Mouse (Mus musculus): ENCODE measurements at regions not wholly inside any gene's neighbourhood (a gene's known extent, or its start where the extent isn't known, plus 50 kb on each side); places are given as distances from the start of the nearest gene placed in this dataset.

DNA sequence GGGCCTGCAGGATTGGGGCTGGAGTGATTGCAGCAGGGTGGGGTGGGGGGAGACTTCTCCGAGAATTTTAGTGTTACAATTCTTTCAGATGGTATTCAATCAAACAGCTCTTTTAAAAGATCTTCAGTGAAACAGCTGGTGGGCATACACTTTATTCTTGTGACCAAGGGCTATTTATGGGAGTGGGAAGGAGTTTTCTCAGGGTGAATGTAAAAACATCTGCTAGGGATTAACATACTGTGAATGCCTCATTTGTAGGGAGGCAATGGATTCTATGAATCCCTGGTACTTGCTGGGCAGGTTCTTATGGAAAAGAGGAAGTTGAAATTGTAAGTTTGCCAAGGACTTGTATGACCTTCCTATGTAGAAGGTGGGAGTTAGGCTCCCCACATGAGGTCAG, 134.5 kb downstream of the 4930444P10Rik start:
- no peaks in the 10 kb centered on the region for H3K36me3 ChIP-seq (ENCODE audit: control insufficient read depth, insufficient read depth, low read length)
- no peak overlapping the region for H3K4me2 ChIP-seq (ENCODE audit: low read length)
- no peaks in the 10 kb centered on the region for H3K4me1 ChIP-seq (ENCODE audit: control insufficient read depth, insufficient read depth, low read depth, low read length)
- ATAC-seq: no peak
- H3K27me3 ChIP-seq (replicated peaks; ENCODE audit: control insufficient read depth, insufficient read depth, low read length): no peaks in the 10 kb centered on the region
- no peak overlapping the region for H3K27ac ChIP-seq (ENCODE audit: low read depth, low read length)
- H3K9ac ChIP-seq (ENCODE audit: low read depth, low read length): no peak overlapping the region
- H3K4me3 ChIP-seq (ENCODE audit: low read length): no peak overlapping the region
- WGBS: 87% methylated on average over 1 of the region's 1 CpGs
- H3K9me3 ChIP-seq (ENCODE audit: control insufficient read depth, low read length): no peaks in the 10 kb centered on the region

GRCm38 (mm10) chr1:15943662-15944061, 149.5 kb downstream of the 4930444P10Rik start:
- Histone ChIP-seq H3K36me3 (ENCODE audit: control insufficient read depth, insufficient read depth, low read length) (no peaks in the 10 kb centered on the region), H3K9ac (ENCODE audit: low read depth, low read length) (no peak overlapping the region), H3K27me3 (replicated peaks; ENCODE audit: control insufficient read depth, insufficient read depth, low read length) (no peaks in the 10 kb centered on the region), H3K4me2 (ENCODE audit: low read length) (no peak overlapping the region), H3K27ac (ENCODE audit: low read depth, low read length) (no peak overlapping the region), H3K4me3 (ENCODE audit: low read length) (no peak overlapping the region), H3K4me1 (ENCODE audit: control insufficient read depth, insufficient read depth, low read depth, low read length) (no peaks in the 10 kb centered on the region), H3K9me3 (ENCODE audit: control insufficient read depth, low read length) (no peaks in the 10 kb centered on the region)
- ATAC-seq: no peak
- WGBS: 64% methylated on average over 4 of the region's 4 CpGs

DNA sequence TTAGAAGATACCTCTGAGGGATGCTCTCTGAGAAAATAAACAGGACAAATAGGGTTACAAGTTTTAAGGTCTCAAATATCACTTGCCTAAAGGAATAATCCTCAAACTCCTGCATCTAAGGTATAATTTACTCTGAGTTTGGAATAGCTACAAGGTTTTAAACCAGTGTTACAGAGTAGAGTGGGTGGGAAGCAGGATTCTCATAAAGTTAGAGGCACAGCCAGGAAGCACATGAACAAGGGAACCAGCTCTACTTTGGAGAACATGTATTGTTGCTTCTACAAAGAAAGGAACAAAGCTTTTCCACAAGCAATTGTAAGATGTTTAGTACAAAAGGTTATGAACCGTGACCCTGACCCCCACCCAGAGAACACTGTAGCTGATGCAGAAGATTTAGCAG, 150.1 kb downstream of the 4930444P10Rik start:
- Histone ChIP-seq H3K4me1 (ENCODE audit: control insufficient read depth, insufficient read depth, low read depth, low read length) (no peaks in the 10 kb centered on the region), H3K27me3 (replicated peaks; ENCODE audit: control insufficient read depth, insufficient read depth, low read length) (no peaks in the 10 kb centered on the region), H3K4me3 (ENCODE audit: low read length) (no peak overlapping the region), H3K36me3 (ENCODE audit: control insufficient read depth, insufficient read depth, low read length) (no peaks in the 10 kb centered on the region), H3K9me3 (ENCODE audit: control insufficient read depth, low read length) (no peaks in the 10 kb centered on the region), H3K9ac (ENCODE audit: low read depth, low read length) (no peak overlapping the region), H3K4me2 (ENCODE audit: low read length) (no peak overlapping the region), H3K27ac (ENCODE audit: low read depth, low read length) (no peak overlapping the region)
- 39% methylated on average over 1 of the region's 1 CpGs for WGBS
- ATAC-seq: no peak

Measured in hindbrain, embryonic 16.5 days (tissue).